Mouse (Mus musculus): ENCODE data around the gene Hnrnpc. TPM values are rescaled to one million over a fixed set of nuclear protein-coding genes. Genes with fewer than 3 reads are reported as not detected.
A peak's percentile ranks its signal among the peaks of the same experiment; 100 is the strongest.

The Hnrnpc gene
- 254 and 281 TPM in 2 replicates for polyA plus RNA-seq (2012; rRNA removed)

DNA sequence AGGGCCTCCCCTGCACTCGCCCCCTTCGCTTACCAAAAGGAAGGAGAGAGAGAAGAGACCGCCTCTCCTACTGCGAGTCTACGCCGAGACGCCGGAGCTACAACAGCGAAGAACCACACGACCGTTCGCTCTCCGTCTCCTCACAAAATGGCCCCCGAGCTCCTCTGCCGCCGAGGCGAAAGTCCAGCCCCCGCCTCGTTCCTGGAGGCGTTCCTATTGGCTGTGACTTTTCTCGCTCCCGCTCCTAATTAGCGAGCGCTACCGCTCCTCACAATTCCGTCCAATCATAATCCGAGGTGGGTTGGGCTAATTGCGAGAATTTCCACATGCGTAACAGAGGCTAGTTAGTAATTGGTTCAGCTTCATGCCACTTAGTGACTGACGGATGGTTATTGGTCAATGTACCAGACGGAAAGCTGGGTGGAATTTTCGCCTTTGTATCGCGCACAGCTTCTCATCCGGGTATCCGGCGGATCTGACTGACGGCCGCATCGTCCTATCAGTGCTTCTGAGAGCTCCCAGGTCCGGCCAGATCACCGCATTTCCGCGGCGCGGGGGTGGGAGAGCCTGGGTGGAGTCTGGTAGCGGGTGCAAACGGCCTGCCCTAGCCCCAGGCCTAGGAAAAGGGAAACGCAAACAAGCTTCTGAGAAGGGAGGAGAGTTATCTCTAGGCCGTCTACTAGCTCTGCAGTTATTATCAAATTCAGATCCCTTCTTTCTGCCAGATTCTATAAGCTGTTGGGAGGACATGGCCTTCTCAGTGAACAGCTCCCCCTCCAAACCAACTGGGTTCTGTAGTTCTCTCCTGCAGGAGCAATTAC, at the start of gene Hnrnpc:
Hnrnpc (minus strand) TSS at position 173 of the 821 bp plus-strand sequence.
- TF ChIP-seq POLR2A (IDR thresholded peaks at IDR 0.05; ENCODE audit: borderline replicate concordance, insufficient read depth, low read length) (peak; percentile 96), CTCF (IDR thresholded peaks at IDR 0.05; ENCODE audit: borderline replicate concordance, insufficient read depth, low read depth, low read length) (no peak)
- Histone ChIP-seq H3K4me1 (ENCODE audit: control insufficient read depth, insufficient read depth, low read length) (peaks cover under 1% of the 10 kb centered on the region; the same call in 1 of the 2 replicates), H3K4me3 (replicated peaks; ENCODE audit: insufficient read depth, low read depth, low read length) (peak within 1 kb of the TSS; percentile 89), H3K27me3 (ENCODE audit: control insufficient read depth, insufficient read depth, low read length) (no peaks in the 10 kb centered on the region), H3K27ac (ENCODE audit: insufficient read depth, low read length) (peak within 1 kb of the TSS; percentile 85)
- peak; percentile 100 for DNase-seq
- under 1% methylated on average over 50 of the region's 50 CpGs for WGBS

DNA sequence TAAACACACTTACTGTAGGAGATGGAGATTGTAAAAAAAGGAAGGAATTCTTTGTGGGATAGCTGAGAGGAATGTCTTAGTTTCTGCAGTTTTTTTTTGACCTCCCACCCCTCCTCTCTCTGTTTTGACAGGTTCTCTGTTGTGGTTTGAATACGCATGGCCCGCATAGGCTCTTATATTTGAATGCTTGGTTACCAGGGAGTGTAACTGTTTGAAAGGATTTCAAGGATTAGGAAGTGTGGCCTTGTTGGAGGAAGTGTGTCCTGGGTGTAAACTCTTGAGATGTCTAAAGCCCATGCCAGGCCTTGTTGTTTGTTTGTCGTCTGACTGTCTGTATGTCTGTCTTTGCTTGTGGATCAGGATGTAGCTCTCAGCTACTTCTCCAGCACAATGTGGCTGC, 48.8 kb upstream of the Hnrnpc start:
- H3K4me3 ChIP-seq (replicated peaks; ENCODE audit: insufficient read depth, low read depth, low read length): no peak overlapping the region
- no peak overlapping the region for H3K27ac ChIP-seq (ENCODE audit: insufficient read depth, low read length)
- DNase-seq: no peak
- WGBS: 39% methylated on average over 3 of the region's 3 CpGs
- TF ChIP-seq CTCF (IDR thresholded peaks at IDR 0.05; ENCODE audit: borderline replicate concordance, insufficient read depth, low read depth, low read length): no peak
- TF ChIP-seq POLR2A (IDR thresholded peaks at IDR 0.05; ENCODE audit: borderline replicate concordance, insufficient read depth, low read length): no peak
- H3K27me3 ChIP-seq (ENCODE audit: control insufficient read depth, insufficient read depth, low read length): no peaks in the 10 kb centered on the region
- no peaks in the 10 kb centered on the region for H3K4me1 ChIP-seq (ENCODE audit: control insufficient read depth, insufficient read depth, low read length)

DNA sequence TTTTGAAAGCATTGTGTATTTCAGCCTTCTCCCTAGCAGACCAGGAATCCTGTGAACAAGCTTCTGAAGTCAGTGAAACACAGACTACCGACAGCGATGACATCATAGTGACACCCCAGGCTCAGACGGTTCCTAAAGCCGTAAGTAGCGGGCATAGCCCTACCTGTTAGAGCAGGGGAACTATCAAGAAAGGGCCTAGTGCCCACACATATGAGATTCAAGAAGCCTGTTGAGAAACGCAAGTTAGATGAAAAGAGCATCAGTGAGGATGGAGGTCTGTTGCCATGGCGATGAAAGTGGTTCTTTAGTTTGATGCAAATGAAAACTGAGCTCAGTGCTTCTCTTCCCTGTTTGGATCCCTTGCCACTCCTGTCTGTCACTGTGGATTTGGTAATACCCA, 48.4 kb upstream of the Hnrnpc start:
- WGBS: 33% methylated on average over 7 of the region's 7 CpGs
- H3K4me3 ChIP-seq (replicated peaks; ENCODE audit: insufficient read depth, low read depth, low read length): no peak overlapping the region
- no peaks in the 10 kb centered on the region for H3K27me3 ChIP-seq (ENCODE audit: control insufficient read depth, insufficient read depth, low read length)
- no peak overlapping the region for H3K27ac ChIP-seq (ENCODE audit: insufficient read depth, low read length)
- H3K4me1 ChIP-seq (ENCODE audit: control insufficient read depth, insufficient read depth, low read length): no peaks in the 10 kb centered on the region
- DNase-seq: no peak
- TF ChIP-seq CTCF (IDR thresholded peaks at IDR 0.05; ENCODE audit: borderline replicate concordance, insufficient read depth, low read depth, low read length): no peak
- no peak for TF ChIP-seq POLR2A (IDR thresholded peaks at IDR 0.05; ENCODE audit: borderline replicate concordance, insufficient read depth, low read length)

DNA sequence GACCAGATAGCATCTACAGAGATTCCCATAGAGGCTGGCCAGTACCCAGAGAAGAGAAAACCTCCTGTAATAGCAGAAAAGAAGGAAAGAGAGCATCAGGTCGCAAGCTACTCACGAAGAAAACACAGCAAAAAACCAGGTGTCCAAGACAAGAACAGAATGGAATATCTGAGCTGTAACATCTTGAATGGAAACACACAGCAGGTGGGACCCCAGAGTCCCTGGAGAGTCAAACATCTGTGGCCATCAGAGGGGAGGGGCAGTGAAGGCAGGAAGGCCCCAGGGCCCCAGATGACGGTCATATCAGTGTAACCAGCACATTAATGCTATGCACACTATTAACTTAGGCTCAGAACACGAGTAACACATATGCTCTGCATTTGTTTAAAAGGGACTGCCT, 46.1 kb upstream of the Hnrnpc start:
- no peak for TF ChIP-seq POLR2A (IDR thresholded peaks at IDR 0.05; ENCODE audit: borderline replicate concordance, insufficient read depth, low read length)
- no peak for TF ChIP-seq CTCF (IDR thresholded peaks at IDR 0.05; ENCODE audit: borderline replicate concordance, insufficient read depth, low read depth, low read length)
- no peak for DNase-seq
- WGBS: 42% methylated on average over 4 of the region's 4 CpGs
- Histone ChIP-seq H3K4me3 (replicated peaks; ENCODE audit: insufficient read depth, low read depth, low read length) (no peak overlapping the region), H3K27ac (ENCODE audit: insufficient read depth, low read length) (no peak overlapping the region), H3K27me3 (ENCODE audit: control insufficient read depth, insufficient read depth, low read length) (no peaks in the 10 kb centered on the region), H3K4me1 (ENCODE audit: control insufficient read depth, insufficient read depth, low read length) (no peaks in the 10 kb centered on the region)

DNA sequence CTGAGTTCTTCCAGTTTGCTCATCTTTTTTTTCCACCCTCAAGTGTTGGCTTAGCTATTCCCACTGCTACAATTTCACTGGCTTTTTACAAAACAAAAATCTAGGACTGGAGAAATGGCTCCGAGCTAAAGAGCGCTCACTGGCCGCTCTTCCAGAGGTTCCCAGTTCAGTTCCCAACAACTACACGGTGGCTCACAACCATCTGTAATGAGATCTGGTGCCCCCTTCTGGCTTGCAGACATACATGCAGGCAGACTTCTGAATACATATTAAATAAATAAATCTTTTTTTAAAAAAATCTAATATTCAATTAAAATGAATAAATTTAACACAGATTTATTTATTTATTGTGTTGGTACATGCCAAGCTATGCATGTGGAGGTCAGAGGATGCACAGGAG, 42.7 kb upstream of the Hnrnpc start:
- no peak for DNase-seq
- no peaks in the 10 kb centered on the region for H3K4me1 ChIP-seq (ENCODE audit: control insufficient read depth, insufficient read depth, low read length)
- TF ChIP-seq POLR2A (IDR thresholded peaks at IDR 0.05; ENCODE audit: borderline replicate concordance, insufficient read depth, low read length) (no peak), CTCF (IDR thresholded peaks at IDR 0.05; ENCODE audit: borderline replicate concordance, insufficient read depth, low read depth, low read length) (peak; percentile 29; the same call in 1 of the 2 replicates)
- no peaks in the 10 kb centered on the region for H3K27me3 ChIP-seq (ENCODE audit: control insufficient read depth, insufficient read depth, low read length)
- no peak overlapping the region for H3K4me3 ChIP-seq (replicated peaks; ENCODE audit: insufficient read depth, low read depth, low read length)
- WGBS: 69% methylated on average over 4 of the region's 4 CpGs
- no peak overlapping the region for H3K27ac ChIP-seq (ENCODE audit: insufficient read depth, low read length)

DNA sequence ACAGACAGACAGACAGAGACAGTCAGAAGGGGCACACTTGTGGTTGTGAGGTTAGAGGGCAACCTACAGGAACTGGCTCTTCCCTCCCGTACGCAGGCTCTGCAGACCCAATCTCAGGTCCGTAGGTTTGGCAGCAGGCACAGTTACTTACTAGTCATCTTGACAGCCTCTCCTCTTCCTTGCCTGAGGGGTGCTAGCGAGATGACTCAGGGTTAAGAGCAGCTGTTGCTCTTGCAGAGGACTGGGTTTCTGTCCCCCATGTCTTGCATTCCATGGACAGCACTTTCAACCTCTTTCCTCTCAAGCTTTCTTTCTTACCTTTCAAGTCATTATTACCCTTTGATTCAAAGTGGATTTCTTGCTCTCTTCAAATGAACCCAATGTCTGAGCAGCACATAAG, 40.3 kb upstream of the Hnrnpc start:
- WGBS: 83% methylated on average over 4 of the region's 4 CpGs
- Histone ChIP-seq H3K4me1 (ENCODE audit: control insufficient read depth, insufficient read depth, low read length) (no peaks in the 10 kb centered on the region), H3K4me3 (replicated peaks; ENCODE audit: insufficient read depth, low read depth, low read length) (no peak overlapping the region), H3K27ac (ENCODE audit: insufficient read depth, low read length) (no peak overlapping the region), H3K27me3 (ENCODE audit: control insufficient read depth, insufficient read depth, low read length) (no peaks in the 10 kb centered on the region)
- no peak for DNase-seq
- TF ChIP-seq POLR2A (IDR thresholded peaks at IDR 0.05; ENCODE audit: borderline replicate concordance, insufficient read depth, low read length): no peak
- no peak for TF ChIP-seq CTCF (IDR thresholded peaks at IDR 0.05; ENCODE audit: borderline replicate concordance, insufficient read depth, low read depth, low read length)

DNA sequence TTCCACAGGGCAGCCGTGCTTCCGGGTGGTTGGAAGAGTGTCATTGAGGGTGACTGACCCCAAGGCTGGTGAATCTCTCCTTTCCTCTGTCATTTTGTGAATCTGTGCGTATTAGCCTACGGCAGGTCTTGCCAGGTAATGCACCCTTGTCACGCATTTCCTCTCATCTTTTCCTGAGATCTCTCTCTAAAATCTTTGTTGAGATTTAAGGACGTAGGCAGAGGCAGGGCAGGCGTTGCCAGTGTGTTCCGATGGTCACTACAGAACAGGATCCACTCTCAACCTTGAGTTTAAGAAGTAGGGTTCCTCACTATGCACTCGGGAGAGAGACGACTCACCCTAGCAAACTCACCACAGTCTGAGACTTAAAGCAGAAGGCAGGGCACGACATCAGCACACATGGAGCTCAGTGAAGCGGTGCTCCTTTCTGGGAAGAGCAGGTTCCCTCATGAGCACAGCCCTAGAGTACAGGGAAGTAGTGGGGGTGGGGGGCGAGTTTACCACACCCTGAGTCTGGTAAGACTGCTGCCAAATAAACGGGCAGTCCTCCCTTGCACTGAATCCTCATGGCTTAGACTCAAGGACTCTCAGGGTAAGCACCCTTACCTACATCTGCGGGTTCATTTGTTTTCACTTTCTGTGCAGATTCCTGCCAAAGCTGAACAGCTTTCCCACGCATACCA, 37.8 kb upstream of the Hnrnpc start:
- no peak overlapping the region for H3K4me3 ChIP-seq (replicated peaks; ENCODE audit: insufficient read depth, low read depth, low read length)
- DNase-seq: no peak
- TF ChIP-seq CTCF (IDR thresholded peaks at IDR 0.05; ENCODE audit: borderline replicate concordance, insufficient read depth, low read depth, low read length): no peak
- TF ChIP-seq POLR2A (IDR thresholded peaks at IDR 0.05; ENCODE audit: borderline replicate concordance, insufficient read depth, low read length): no peak
- H3K4me1 ChIP-seq (ENCODE audit: control insufficient read depth, insufficient read depth, low read length): no peaks in the 10 kb centered on the region
- no peak overlapping the region for H3K27ac ChIP-seq (ENCODE audit: insufficient read depth, low read length)
- WGBS: 70% methylated on average over 16 of the region's 16 CpGs
- no peaks in the 10 kb centered on the region for H3K27me3 ChIP-seq (ENCODE audit: control insufficient read depth, insufficient read depth, low read length)
